Mouse (Mus musculus): ENCODE measurements around the gene Wrap73. TPM values are rescaled to one million over a fixed set of nuclear protein-coding genes. Genes with fewer than 3 reads are reported as not detected.

The Wrap73 gene
- 46.0 and 48.5 TPM in 2 replicates for polyA plus RNA-seq (2016; fragmentation: Nextera tagmentation; extraction: Ambion mirVana)

- H3K4me1 ChIP-seq (replicated peaks) = peaks cover 27% of the 10 kb centered on the region
- WGBS = 2% methylated on average over 49 of the region's 49 CpGs
- H3K36me3 ChIP-seq = peaks cover 19% of the 10 kb centered on the region
- H3K9ac ChIP-seq (replicated peaks) = peak within 1 kb of the TSS; percentile 80
- peak within 1 kb of the TSS; percentile 80 for H3K4me3 ChIP-seq (replicated peaks)
- peaks cover 44% of the 10 kb centered on the region for H3K27me3 ChIP-seq
- H3K9me3 ChIP-seq = no peaks in the 10 kb centered on the region
- peak; percentile 88 for ATAC-seq (ENCODE audit: insufficient number of reproducible peaks, insufficient read depth, low FRiP score, low TSS enrichment, low read depth)
- H3K4me2 ChIP-seq = peak within 1 kb of the TSS; percentile 83
- H3K27ac ChIP-seq = peak within 1 kb of the TSS; percentile 88
These were observed at the start of gene Wrap73 for GRCm38 (mm10) chr4:154142211-154143040. Gene Wrap73, plus strand, starts transcription at chr4:154142372.

- Histone ChIP-seq H3K4me3 (replicated peaks) (no peak overlapping the region), H3K27me3 (peaks cover 88% of the 10 kb centered on the region), H3K27ac (no peak overlapping the region), H3K9me3 (no peaks in the 10 kb centered on the region), H3K4me2 (no peak overlapping the region), H3K4me1 (replicated peaks) (no peaks in the 10 kb centered on the region), H3K36me3 (no peaks in the 10 kb centered on the region), H3K9ac (replicated peaks) (no peak overlapping the region)
- WGBS = 25% methylated on average over 9 of the region's 9 CpGs
- no peak for ATAC-seq (ENCODE audit: insufficient number of reproducible peaks, insufficient read depth, low FRiP score, low TSS enrichment, low read depth)
These were observed 49.0 kb upstream of the Wrap73 start for GRCm38 (mm10) chr4:154093210-154093609.

GRCm38 (mm10) chr4:154096111-154096510 is 46.1 kb upstream of the Wrap73 start:
- no peaks in the 10 kb centered on the region for H3K9me3 ChIP-seq
- peaks cover 84% of the 10 kb centered on the region for H3K27me3 ChIP-seq
- H3K27ac ChIP-seq = no peak overlapping the region
- no peaks in the 10 kb centered on the region for H3K36me3 ChIP-seq
- no peaks in the 10 kb centered on the region for H3K4me1 ChIP-seq (replicated peaks)
- no peak overlapping the region for H3K9ac ChIP-seq (replicated peaks)
- WGBS = 19% methylated on average over 6 of the region's 6 CpGs
- no peak for ATAC-seq (ENCODE audit: insufficient number of reproducible peaks, insufficient read depth, low FRiP score, low TSS enrichment, low read depth)
- H3K4me2 ChIP-seq = no peak overlapping the region
- no peak overlapping the region for H3K4me3 ChIP-seq (replicated peaks)

GRCm38 (mm10) chr4:154099361-154099760 is 42.8 kb upstream of the Wrap73 start:
- Histone ChIP-seq H3K9ac (replicated peaks) (no peak overlapping the region), H3K4me3 (replicated peaks) (no peak overlapping the region), H3K4me2 (no peak overlapping the region), H3K9me3 (no peaks in the 10 kb centered on the region), H3K27me3 (peaks cover 79% of the 10 kb centered on the region), H3K36me3 (no peaks in the 10 kb centered on the region), H3K4me1 (replicated peaks) (no peaks in the 10 kb centered on the region), H3K27ac (no peak overlapping the region)
- no peak for ATAC-seq (ENCODE audit: insufficient number of reproducible peaks, insufficient read depth, low FRiP score, low TSS enrichment, low read depth)
- WGBS = 35% methylated on average over 7 of the region's 7 CpGs

- no peak overlapping the region for H3K4me2 ChIP-seq
- 61% methylated on average over 8 of the region's 8 CpGs for WGBS
- no peak overlapping the region for H3K4me3 ChIP-seq (replicated peaks)
- no peak overlapping the region for H3K9ac ChIP-seq (replicated peaks)
- H3K9me3 ChIP-seq = no peaks in the 10 kb centered on the region
- H3K4me1 ChIP-seq (replicated peaks) = 0 out of 2 replicates have a peak, but pooled peaks cover 4% of the 10 kb centered on the region
- no peaks in the 10 kb centered on the region for H3K36me3 ChIP-seq
- H3K27ac ChIP-seq = no peak overlapping the region
- ATAC-seq (ENCODE audit: insufficient number of reproducible peaks, insufficient read depth, low FRiP score, low TSS enrichment, low read depth) = no peak
- H3K27me3 ChIP-seq = peaks cover 73% of the 10 kb centered on the region
These were observed 38.8 kb upstream of the Wrap73 start for GRCm38 (mm10) chr4:154103386-154103785.

GRCm38 (mm10) chr4:154103912-154104311 is 38.3 kb upstream of the Wrap73 start:
- peaks cover 69% of the 10 kb centered on the region for H3K27me3 ChIP-seq
- H3K27ac ChIP-seq = no peak overlapping the region
- H3K4me3 ChIP-seq (replicated peaks) = no peak overlapping the region
- WGBS = 90% methylated on average over 10 of the region's 10 CpGs
- ATAC-seq (ENCODE audit: insufficient number of reproducible peaks, insufficient read depth, low FRiP score, low TSS enrichment, low read depth) = no peak
- no peaks in the 10 kb centered on the region for H3K36me3 ChIP-seq
- no peak overlapping the region for H3K4me2 ChIP-seq
- 0 out of 2 replicates have a peak, but pooled peaks cover 4% of the 10 kb centered on the region for H3K4me1 ChIP-seq (replicated peaks)
- H3K9me3 ChIP-seq = no peaks in the 10 kb centered on the region
- H3K9ac ChIP-seq (replicated peaks) = no peak overlapping the region

GRCm38 (mm10) chr4:154105381-154106001 is 36.7 kb upstream of the Wrap73 start:
- Histone ChIP-seq H3K27ac (no peak overlapping the region), H3K4me3 (replicated peaks) (no peak overlapping the region), H3K4me1 (replicated peaks) (0 out of 2 replicates have a peak, but pooled peaks cover 4% of the 10 kb centered on the region), H3K9me3 (no peaks in the 10 kb centered on the region), H3K9ac (replicated peaks) (no peak overlapping the region), H3K36me3 (no peaks in the 10 kb centered on the region), H3K4me2 (peak overlapping the region; percentile 49), H3K27me3 (peaks cover 70% of the 10 kb centered on the region)
- ATAC-seq (ENCODE audit: insufficient number of reproducible peaks, insufficient read depth, low FRiP score, low TSS enrichment, low read depth) = no peak
- WGBS = 28% methylated on average over 20 of the region's 20 CpGs

GRCm38 (mm10) chr4:154106497-154107061 is 35.6 kb upstream of the Wrap73 start:
- 74% methylated on average over 13 of the region's 13 CpGs for WGBS
- no peak for ATAC-seq (ENCODE audit: insufficient number of reproducible peaks, insufficient read depth, low FRiP score, low TSS enrichment, low read depth)

GRCm38 (mm10) chr4:154109216-154109849 is 32.8 kb upstream of the Wrap73 start:
- Histone ChIP-seq H3K4me3 (replicated peaks) (no peak overlapping the region), H3K27me3 (peaks cover 52% of the 10 kb centered on the region), H3K9me3 (no peaks in the 10 kb centered on the region), H3K36me3 (no peaks in the 10 kb centered on the region), H3K4me2 (no peak overlapping the region), H3K27ac (no peak overlapping the region), H3K4me1 (replicated peaks) (0 out of 2 replicates have a peak, but pooled peaks cover 4% of the 10 kb centered on the region), H3K9ac (replicated peaks) (no peak overlapping the region)
- WGBS = 53% methylated on average over 18 of the region's 18 CpGs
- no peak for ATAC-seq (ENCODE audit: insufficient number of reproducible peaks, insufficient read depth, low FRiP score, low TSS enrichment, low read depth)

More at GRCm38 (mm10) chr4:154106497-154107061, 35.6 kb upstream of the Wrap73 start:
- no peaks in the 10 kb centered on the region for H3K36me3 ChIP-seq
- H3K9ac ChIP-seq (replicated peaks) = no peak overlapping the region
- H3K4me1 ChIP-seq (replicated peaks) = 0 out of 2 replicates have a peak, but pooled peaks cover 4% of the 10 kb centered on the region
- no peak overlapping the region for H3K27ac ChIP-seq
- peaks cover 74% of the 10 kb centered on the region for H3K27me3 ChIP-seq
- no peaks in the 10 kb centered on the region for H3K9me3 ChIP-seq
- H3K4me2 ChIP-seq = no peak overlapping the region
- H3K4me3 ChIP-seq (replicated peaks) = no peak overlapping the region

- ATAC-seq (ENCODE audit: insufficient number of reproducible peaks, insufficient read depth, low FRiP score, low TSS enrichment, low read depth) = no peak
- Histone ChIP-seq H3K27me3 (peaks cover 47% of the 10 kb centered on the region), H3K4me1 (replicated peaks) (0 out of 2 replicates have a peak, but pooled peaks cover 4% of the 10 kb centered on the region), H3K36me3 (no peaks in the 10 kb centered on the region), H3K4me3 (replicated peaks) (no peak overlapping the region), H3K9ac (replicated peaks) (no peak overlapping the region), H3K27ac (no peak overlapping the region), H3K4me2 (no peak overlapping the region), H3K9me3 (no peaks in the 10 kb centered on the region)
- 76% methylated on average over 11 of the region's 11 CpGs for WGBS
These were observed 32.3 kb upstream of the Wrap73 start for GRCm38 (mm10) chr4:154109850-154110243.

GRCm38 (mm10) chr4:154116421-154116820 is 25.8 kb upstream of the Wrap73 start:
- Histone ChIP-seq H3K4me2 (no peak overlapping the region), H3K27me3 (peaks cover 6% of the 10 kb centered on the region; the same call in 1 of the 2 replicates), H3K4me1 (replicated peaks) (no peaks in the 10 kb centered on the region), H3K27ac (no peak overlapping the region), H3K9ac (replicated peaks) (no peak overlapping the region), H3K36me3 (no peaks in the 10 kb centered on the region), H3K9me3 (no peaks in the 10 kb centered on the region), H3K4me3 (replicated peaks) (no peak overlapping the region)
- no peak for ATAC-seq (ENCODE audit: insufficient number of reproducible peaks, insufficient read depth, low FRiP score, low TSS enrichment, low read depth)
- 50% methylated on average over 7 of the region's 7 CpGs for WGBS
